Mouse (Mus musculus): ENCODE results near the gene Hoxc12.

DNA sequence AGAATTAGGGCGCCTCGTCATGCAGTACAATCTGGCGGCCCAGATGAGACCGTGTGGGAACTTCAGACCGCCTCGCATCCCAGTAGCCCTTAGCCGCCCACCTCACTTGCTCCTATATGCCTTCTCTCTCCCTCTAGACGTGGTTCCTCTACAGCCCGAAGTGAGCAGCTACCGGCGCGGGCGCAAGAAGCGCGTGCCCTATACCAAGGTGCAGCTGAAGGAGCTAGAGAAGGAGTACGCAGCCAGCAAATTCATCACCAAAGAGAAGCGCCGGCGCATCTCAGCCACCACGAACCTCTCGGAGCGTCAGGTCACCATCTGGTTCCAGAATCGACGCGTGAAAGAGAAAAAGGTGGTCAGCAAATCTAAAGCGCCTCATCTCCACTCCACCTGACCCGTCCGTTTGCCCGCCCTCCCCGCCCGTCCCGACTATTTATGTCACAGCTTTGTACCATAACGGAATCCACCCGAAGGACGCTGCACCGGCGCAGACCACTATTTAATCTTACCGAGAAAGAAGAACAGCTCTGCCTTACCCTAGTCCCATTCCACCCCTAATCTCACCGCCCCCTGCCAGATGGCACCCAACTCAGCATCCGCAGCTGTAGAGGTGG lies 9.4 kb upstream of the Hoxc12 start:
- TF ChIP-seq CTCF (IDR thresholded peaks at IDR 0.05; ENCODE audit: control insufficient read depth, insufficient read depth, insufficient read length) (no peak), USF1 (IDR thresholded peaks at IDR 0.05; ENCODE audit: low read depth) (no peak), MAX (IDR thresholded peaks at IDR 0.05) (no peak)
